Mouse (Mus musculus) limb, embryonic 10.5 days (tissue): ENCODE data around the gene S100a1. TPM values are rescaled to one million over a fixed set of nuclear protein-coding genes. Genes with fewer than 3 reads are reported as not detected.

ENCODE experiments used
- DNase-seq: peaks from one replicate; pipeline ENCODE4 v3.0.0-alpha.2; 2017; ENCODE audit warnings: low spot score
- H3K27ac ChIP-seq: fragments of 300-500 bp; sonication (generic); 2 replicates; pipeline ENCODE4 v1.5.1; 2016; ENCODE audit warnings: mild to moderate bottlenecking
- H3K27me3 ChIP-seq: fragments of 300-500 bp; sonication (generic); 2 replicates; pipeline ENCODE4 v1.6.1; 2016; ENCODE audit warnings: low read depth, mild to moderate bottlenecking; ENCODE audit not compliant: poor library complexity, severe bottlenecking
- H3K36me3 ChIP-seq: fragments of 300-500 bp; sonication (generic); 2 replicates; pipeline ENCODE4 v1.6.1; 2016; ENCODE audit warnings: mild to moderate bottlenecking, moderate library complexity
- H3K4me1 ChIP-seq: fragments of 300-500 bp; sonication (generic); 2 replicates; pipeline ENCODE4 v1.6.1; 2016
- H3K4me3 ChIP-seq: fragments of 300-500 bp; sonication (generic); 2 replicates; pipeline ENCODE4 v1.5.1; 2016; ENCODE audit warnings: mild to moderate bottlenecking, moderate library complexity
- H3K9me3 ChIP-seq: fragments of 300-500 bp; sonication (generic); replicated peaks from 2 replicates; pipeline ENCODE4 v1.6.1; 2016; ENCODE audit warnings: mild to moderate bottlenecking
- WGBS: fragments of 180-500 bp; shearing (Covaris S2); methylation state at CpG from one replicate; pipeline ENCODE4 v1.1.7; 2016; 5-methylcytosine and 5-hydroxymethylcytosine counted together
- polyA plus RNA-seq: library from polyadenylated mRNA; unstranded; fragments of >200 nt; fragmentation: Nextera tagmentation; extraction: Ambion mirVana; gene quantifications from 2 replicates; pipeline ENCODE4 v1.2.1, GENCODE M21; 2016

The S100a1 gene
- polyA plus RNA-seq: 4.6 and 5.3 TPM in 2 replicates

GRCm38 (mm10) chr3:90513796-90514590 lies at the start of gene S100a1, which contains the start of gene S100a13:
Gene S100a1 (minus strand): TSS chr3:90514392.
Gene S100a13 (plus strand): TSS chr3:90514435.
- Histone ChIP-seq H3K27ac (peak within 1 kb of the TSS; percentile 53; the same call in 1 of the 2 replicates), H3K27me3 (peaks cover 41% of the 10 kb centered on the region)
- peak; percentile 44 for DNase-seq

GRCm38 (mm10) chr3:90560008-90560628 lies 45.9 kb upstream of the S100a1 start, which contains the start of gene S100a3:
Gene S100a3 (plus strand): TSS chr3:90560578.
- peak; percentile 18 for DNase-seq
- Histone ChIP-seq H3K27ac (no peak within 1 kb of the TSS), H3K9me3 (no peaks in the 10 kb centered on the region), H3K4me3 (no peak within 1 kb of the TSS), H3K36me3 (no peaks in the 10 kb centered on the region), H3K4me1 (no peaks in the 10 kb centered on the region), H3K27me3 (no peaks in the 10 kb centered on the region)
- WGBS: 82% methylated on average over 6 of the region's 6 CpGs

More at GRCm38 (mm10) chr3:90513796-90514590, at the start of gene S100a1, which contains the start of gene S100a13:
- Histone ChIP-seq H3K9me3 (no peaks in the 10 kb centered on the region), H3K4me1 (peaks cover 22% of the 10 kb centered on the region), H3K4me3 (peak within 1 kb of the TSS; percentile 51), H3K36me3 (peaks cover 3% of the 10 kb centered on the region; the same call in 1 of the 2 replicates)
- WGBS: 3% methylated on average over 25 of the region's 25 CpGs

GRCm38 (mm10) chr3:90555954-90556353 lies 41.8 kb upstream of the S100a1 start:
- no peak overlapping the region for H3K27ac ChIP-seq
- WGBS: 79% methylated on average over 5 of the region's 5 CpGs
- no peaks in the 10 kb centered on the region for H3K36me3 ChIP-seq
- DNase-seq: no peak
- no peaks in the 10 kb centered on the region for H3K4me1 ChIP-seq
- no peaks in the 10 kb centered on the region for H3K9me3 ChIP-seq
- no peak overlapping the region for H3K4me3 ChIP-seq
- H3K27me3 ChIP-seq: no peaks in the 10 kb centered on the region

GRCm38 (mm10) chr3:90552231-90552630 lies 38.0 kb upstream of the S100a1 start:
- no peak overlapping the region for H3K27ac ChIP-seq
- H3K27me3 ChIP-seq: no peaks in the 10 kb centered on the region
- H3K4me1 ChIP-seq: peaks cover 18% of the 10 kb centered on the region
- H3K36me3 ChIP-seq: no peaks in the 10 kb centered on the region
- DNase-seq: no peak
- no peak overlapping the region for H3K4me3 ChIP-seq
- H3K9me3 ChIP-seq: no peaks in the 10 kb centered on the region
- 89% methylated on average over 2 of the region's 2 CpGs for WGBS

- DNase-seq: no peak
- Histone ChIP-seq H3K27me3 (no peaks in the 10 kb centered on the region), H3K27ac (no peak overlapping the region), H3K4me1 (peaks cover 18% of the 10 kb centered on the region), H3K4me3 (no peak overlapping the region), H3K36me3 (no peaks in the 10 kb centered on the region), H3K9me3 (no peaks in the 10 kb centered on the region)
- WGBS: 88% methylated on average over 2 of the region's 2 CpGs
Measured at GRCm38 (mm10) chr3:90550421-90550790, 36.2 kb upstream of the S100a1 start.

- H3K27me3 ChIP-seq: no peaks in the 10 kb centered on the region
- no peak overlapping the region for H3K27ac ChIP-seq
- no peak overlapping the region for H3K4me3 ChIP-seq
- WGBS: 38% methylated on average over 5 of the region's 5 CpGs
- H3K36me3 ChIP-seq: no peaks in the 10 kb centered on the region
- peak; percentile 29 for DNase-seq
- no peaks in the 10 kb centered on the region for H3K9me3 ChIP-seq
- H3K4me1 ChIP-seq: peaks cover 18% of the 10 kb centered on the region
Measured at GRCm38 (mm10) chr3:90549676-90550420, 35.7 kb upstream of the S100a1 start.

- Histone ChIP-seq H3K27ac (peak overlapping the region; percentile 65), H3K36me3 (no peaks in the 10 kb centered on the region), H3K9me3 (no peaks in the 10 kb centered on the region), H3K4me3 (no peak overlapping the region), H3K4me1 (peaks cover 18% of the 10 kb centered on the region; the same call in 1 of the 2 replicates), H3K27me3 (peaks cover 20% of the 10 kb centered on the region; the same call in 1 of the 2 replicates)
- DNase-seq: no peak
- 77% methylated on average over 4 of the region's 4 CpGs for WGBS
Measured at GRCm38 (mm10) chr3:90540904-90541303, 26.7 kb upstream of the S100a1 start.

GRCm38 (mm10) chr3:90537905-90538296 lies 23.7 kb upstream of the S100a1 start:
- DNase-seq: no peak
- Histone ChIP-seq H3K27me3 (peaks cover 27% of the 10 kb centered on the region), H3K9me3 (no peaks in the 10 kb centered on the region), H3K4me1 (peaks cover 18% of the 10 kb centered on the region; the same call in 1 of the 2 replicates), H3K4me3 (no peak overlapping the region), H3K36me3 (no peaks in the 10 kb centered on the region), H3K27ac (no peak overlapping the region)
- 74% methylated on average over 5 of the region's 5 CpGs for WGBS

- H3K27ac ChIP-seq: no peak within 1 kb of the TSS
- H3K27me3 ChIP-seq: peaks cover 27% of the 10 kb centered on the region
- WGBS: 41% methylated on average over 10 of the region's 10 CpGs
- no peaks in the 10 kb centered on the region for H3K36me3 ChIP-seq
- H3K9me3 ChIP-seq: no peaks in the 10 kb centered on the region
- DNase-seq: no peak
- no peak within 1 kb of the TSS for H3K4me3 ChIP-seq
- peaks cover 13% of the 10 kb centered on the region; the same call in 1 of the 2 replicates for H3K4me1 ChIP-seq
Measured at GRCm38 (mm10) chr3:90537141-90537904, 23.1 kb upstream of the S100a1 start, which contains the start of gene S100a16. Gene S100a16 (plus strand): TSS chr3:90537254.

- Histone ChIP-seq H3K4me1 (peaks cover 3% of the 10 kb centered on the region; the same call in 1 of the 2 replicates), H3K36me3 (no peaks in the 10 kb centered on the region)
- 71% methylated on average over 1 of the region's 1 CpGs for WGBS
Measured at GRCm38 (mm10) chr3:90535446-90535845, 21.3 kb upstream of the S100a1 start.

GRCm38 (mm10) chr3:90531713-90532112 lies 17.5 kb upstream of the S100a1 start:
- no peaks in the 10 kb centered on the region for H3K4me1 ChIP-seq
- peak; percentile 3 for DNase-seq
- no peak overlapping the region for H3K27ac ChIP-seq
- no peaks in the 10 kb centered on the region for H3K36me3 ChIP-seq
- 72% methylated on average over 5 of the region's 5 CpGs for WGBS
- peaks cover 10% of the 10 kb centered on the region for H3K27me3 ChIP-seq
- no peaks in the 10 kb centered on the region for H3K9me3 ChIP-seq
- no peak overlapping the region for H3K4me3 ChIP-seq

More at GRCm38 (mm10) chr3:90535446-90535845, 21.3 kb upstream of the S100a1 start:
- no peak overlapping the region for H3K4me3 ChIP-seq
- H3K27ac ChIP-seq: no peak overlapping the region
- peaks cover 27% of the 10 kb centered on the region for H3K27me3 ChIP-seq
- H3K9me3 ChIP-seq: no peaks in the 10 kb centered on the region
- DNase-seq: peak; percentile 3
